Mouse (Mus musculus): Measurements from ENCODE around the gene Slc5a5. TPM values are rescaled to one million over a fixed set of nuclear protein-coding genes. Genes with fewer than 3 reads are reported as not detected.

The Slc5a5 gene
- total RNA-seq, 2 experiments from 2014 or later = not detected

DNA sequence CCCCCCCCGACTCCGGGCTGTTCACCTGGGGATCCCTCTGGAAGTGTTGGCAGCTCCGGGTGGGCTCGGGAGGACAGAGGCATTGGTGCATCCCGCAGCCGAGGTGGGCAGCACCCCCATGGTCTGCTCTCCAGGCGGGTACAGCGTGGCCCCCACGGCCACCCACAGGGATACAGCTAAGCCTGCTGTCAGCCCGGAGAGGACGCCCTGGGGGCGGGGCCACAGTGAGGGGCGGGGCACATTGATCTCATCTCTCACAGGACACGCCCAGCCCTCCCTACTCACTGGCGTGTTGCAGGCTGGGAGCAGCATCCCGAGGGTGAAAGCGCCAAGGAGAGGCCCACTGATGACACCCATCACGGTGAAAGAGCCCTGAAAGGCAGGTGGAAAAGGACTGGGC is 4.9 kb downstream of the Slc5a5 start:
- ATAC-seq (replicated peaks; ENCODE audit: low FRiP score, low TSS enrichment, poor library complexity, severe bottlenecking) = peak; percentile 59; the same call in 1 of the 2 replicates

DNA sequence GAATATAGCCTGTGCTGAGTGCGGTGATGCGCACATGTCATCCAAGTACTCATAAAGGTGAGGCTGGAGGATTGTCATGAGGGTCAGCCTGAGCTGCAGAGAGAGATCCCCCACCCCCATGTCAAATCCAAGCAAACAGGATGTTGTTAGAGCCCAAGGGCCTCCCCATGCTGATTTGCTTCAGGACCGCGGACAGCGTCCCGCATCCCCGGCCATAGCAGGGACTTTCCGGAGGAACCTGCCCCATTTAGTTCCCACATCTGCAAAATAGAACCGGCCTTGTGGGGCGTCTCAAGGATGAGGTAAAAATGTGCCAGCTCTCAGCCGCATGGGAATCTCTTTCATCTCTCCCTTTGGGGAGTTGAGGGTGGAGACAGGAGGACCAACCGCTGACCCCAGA is 6.9 kb downstream of the Slc5a5 start:
- ATAC-seq (replicated peaks; ENCODE audit: low FRiP score, low TSS enrichment, poor library complexity, severe bottlenecking) = no peak

GRCm38 (mm10) chr8:70884683-70885082 is 7.9 kb downstream of the Slc5a5 start:
- ATAC-seq (replicated peaks; ENCODE audit: low FRiP score, low TSS enrichment, poor library complexity, severe bottlenecking) = no peak

GRCm38 (mm10) chr8:70884186-70884585 is 8.4 kb downstream of the Slc5a5 start:
- ATAC-seq (replicated peaks; ENCODE audit: low FRiP score, low TSS enrichment, poor library complexity, severe bottlenecking) = no peak

- ATAC-seq (replicated peaks; ENCODE audit: low FRiP score, low TSS enrichment, poor library complexity, severe bottlenecking) = no peak
These were observed 12.0 kb downstream of the Slc5a5 start for GRCm38 (mm10) chr8:70880546-70880945.

DNA sequence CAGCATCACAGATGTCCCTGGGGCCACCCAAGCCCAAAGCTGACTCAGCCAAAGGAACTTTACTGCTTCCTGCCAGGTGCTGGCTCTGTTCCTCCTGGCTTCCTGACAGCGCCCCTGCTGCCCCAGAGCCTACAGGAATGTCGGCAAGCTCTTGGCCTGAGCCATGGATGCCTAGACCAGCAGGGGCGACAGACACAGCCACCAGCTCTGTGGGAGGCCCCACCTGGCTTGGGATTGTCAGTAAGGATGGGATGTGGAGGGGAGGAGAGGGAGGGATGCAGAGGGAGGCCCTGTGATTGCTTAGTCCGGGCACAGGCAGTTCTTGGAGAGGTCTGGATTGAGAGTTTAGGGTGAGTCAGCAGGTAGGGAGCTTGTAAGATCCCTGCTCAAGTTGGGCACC is 12.4 kb downstream of the Slc5a5 start:
- no peak for ATAC-seq (replicated peaks; ENCODE audit: low FRiP score, low TSS enrichment, poor library complexity, severe bottlenecking)

DNA sequence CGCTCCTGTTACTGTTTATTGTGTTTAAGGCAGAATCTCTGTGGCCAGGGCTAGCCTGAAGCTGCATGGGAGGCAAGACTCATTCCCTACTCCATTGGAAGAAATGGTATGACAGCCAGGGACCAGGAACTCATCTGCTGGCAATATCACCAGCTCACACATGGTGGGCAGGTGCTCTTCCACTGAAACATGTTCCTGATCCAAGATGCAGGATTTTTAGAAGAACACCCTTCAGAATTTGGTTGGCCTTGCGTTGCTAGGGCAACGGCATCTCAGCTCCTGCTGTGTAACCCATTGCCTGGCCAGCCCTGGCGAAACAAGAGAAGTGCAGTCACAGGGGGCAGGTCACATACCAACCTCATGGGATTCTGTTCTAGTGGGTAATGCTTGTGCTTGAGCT is 13.1 kb downstream of the Slc5a5 start:
- ATAC-seq (replicated peaks; ENCODE audit: low FRiP score, low TSS enrichment, poor library complexity, severe bottlenecking) = no peak

DNA sequence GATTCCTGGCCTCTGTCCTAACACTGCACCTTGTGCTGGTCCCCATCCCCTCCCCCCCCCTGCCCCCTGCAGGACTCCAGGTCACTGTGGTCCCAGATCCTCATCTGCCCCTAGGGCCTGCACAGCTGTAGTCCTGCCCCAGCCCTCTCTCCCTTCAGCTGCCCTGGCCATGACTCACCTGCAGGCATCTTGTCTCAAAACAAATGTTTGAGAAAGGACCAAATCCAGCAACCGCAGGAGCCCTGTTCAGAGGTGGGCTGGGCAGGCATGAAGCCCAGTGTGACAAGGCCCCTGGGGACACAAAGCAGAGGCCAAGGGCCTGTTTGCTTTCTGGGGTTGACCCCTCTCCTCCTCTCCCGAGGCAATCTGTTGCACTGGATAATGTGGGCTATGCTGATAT is 14.4 kb downstream of the Slc5a5 start:
- no peak for ATAC-seq (replicated peaks; ENCODE audit: low FRiP score, low TSS enrichment, poor library complexity, severe bottlenecking)

DNA sequence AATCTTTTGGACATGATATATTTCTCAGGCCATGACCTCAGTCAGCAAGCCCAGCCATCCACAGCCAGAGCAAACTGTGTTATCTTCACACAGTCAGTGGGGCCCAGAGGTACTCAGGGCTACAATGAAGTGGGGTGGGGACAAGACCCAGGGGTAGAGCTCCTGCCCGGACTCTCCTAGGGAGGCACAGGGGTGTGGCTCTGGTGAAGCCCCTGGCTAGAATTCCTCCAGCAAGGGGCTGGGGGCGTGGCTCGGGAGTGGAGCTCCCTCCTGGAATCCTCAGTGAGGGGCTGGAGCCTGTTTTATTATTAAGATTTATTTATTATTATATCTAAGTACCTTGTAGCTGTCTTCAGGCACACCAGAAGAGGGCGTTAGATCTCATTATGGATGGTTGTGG is 16.2 kb downstream of the Slc5a5 start:
- no peak for ATAC-seq (replicated peaks; ENCODE audit: low FRiP score, low TSS enrichment, poor library complexity, severe bottlenecking)

DNA sequence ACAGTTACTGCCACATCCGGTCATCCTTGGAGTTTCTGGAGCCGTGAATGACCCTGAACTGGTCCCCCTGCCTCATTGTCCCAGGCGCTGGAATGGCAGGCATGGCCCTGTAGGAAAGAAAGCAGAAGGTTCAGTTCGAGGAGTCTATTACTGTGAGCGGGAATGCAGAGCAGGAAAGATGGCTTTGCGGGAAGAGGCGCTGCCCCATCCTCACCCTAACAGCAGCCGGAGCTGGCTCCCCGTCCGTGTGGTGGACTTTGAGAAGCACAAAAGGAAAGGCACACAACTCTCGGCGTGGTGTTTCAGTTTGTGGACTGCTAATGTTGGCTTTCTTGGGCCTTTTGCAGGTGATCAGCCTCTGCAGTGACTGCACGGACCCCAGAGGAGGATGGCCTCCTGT is 18.1 kb downstream of the Slc5a5 start:
- no peak for ATAC-seq (replicated peaks; ENCODE audit: low FRiP score, low TSS enrichment, poor library complexity, severe bottlenecking)

- peak; percentile 74 for ATAC-seq (replicated peaks; ENCODE audit: low FRiP score, low TSS enrichment, poor library complexity, severe bottlenecking)
These were observed 19.1 kb downstream of the Slc5a5 start, which contains the start of gene Ccdc124 for GRCm38 (mm10) chr8:70873364-70873985. Ccdc124 (minus strand) TSS chr8:70873935.

GRCm38 (mm10) chr8:70872643-70873363 is 19.8 kb downstream of the Slc5a5 start:
- ATAC-seq (replicated peaks; ENCODE audit: low FRiP score, low TSS enrichment, poor library complexity, severe bottlenecking) = no peak

DNA sequence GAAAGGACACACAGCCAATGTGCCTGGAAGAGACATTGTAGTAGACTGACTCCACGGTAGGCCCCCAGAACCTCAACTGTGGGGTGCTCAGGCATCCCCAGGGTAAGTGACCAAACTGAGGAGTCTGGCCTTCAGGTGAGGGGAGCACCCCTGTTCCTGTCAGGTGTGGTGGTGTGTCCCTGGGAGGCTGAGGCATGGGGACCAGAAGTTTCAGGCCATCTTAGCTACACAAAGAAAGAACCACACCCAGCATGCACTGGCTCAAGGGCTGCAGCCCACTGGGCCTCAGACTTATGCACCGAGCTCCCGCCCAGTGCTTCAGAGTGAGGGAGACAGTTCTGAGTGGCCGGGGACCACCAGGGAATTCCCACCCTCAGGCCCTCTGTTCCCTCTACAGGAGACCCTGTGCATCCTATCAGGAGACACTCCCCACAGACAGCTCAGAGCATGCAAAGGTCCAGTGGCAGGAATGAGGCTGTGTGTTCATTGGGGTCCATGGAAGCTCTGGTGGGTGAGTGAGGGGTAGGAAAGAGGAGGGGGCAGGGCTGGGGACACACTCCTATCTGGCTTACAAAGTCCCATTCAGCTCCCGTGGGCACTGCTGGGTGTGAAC is 21.3 kb downstream of the Slc5a5 start:
- ATAC-seq (replicated peaks; ENCODE audit: low FRiP score, low TSS enrichment, poor library complexity, severe bottlenecking) = no peak

- ATAC-seq (replicated peaks; ENCODE audit: low FRiP score, low TSS enrichment, poor library complexity, severe bottlenecking) = peak; percentile 46
These were observed 22.9 kb downstream of the Slc5a5 start for GRCm38 (mm10) chr8:70869601-70870041.

GRCm38 (mm10) chr8:70869199-70869571 is 23.4 kb downstream of the Slc5a5 start:
- no peak for ATAC-seq (replicated peaks; ENCODE audit: low FRiP score, low TSS enrichment, poor library complexity, severe bottlenecking)

- peak; percentile 28 for ATAC-seq (replicated peaks; ENCODE audit: low FRiP score, low TSS enrichment, poor library complexity, severe bottlenecking)
These were observed 23.9 kb downstream of the Slc5a5 start for GRCm38 (mm10) chr8:70868559-70869198.

DNA sequence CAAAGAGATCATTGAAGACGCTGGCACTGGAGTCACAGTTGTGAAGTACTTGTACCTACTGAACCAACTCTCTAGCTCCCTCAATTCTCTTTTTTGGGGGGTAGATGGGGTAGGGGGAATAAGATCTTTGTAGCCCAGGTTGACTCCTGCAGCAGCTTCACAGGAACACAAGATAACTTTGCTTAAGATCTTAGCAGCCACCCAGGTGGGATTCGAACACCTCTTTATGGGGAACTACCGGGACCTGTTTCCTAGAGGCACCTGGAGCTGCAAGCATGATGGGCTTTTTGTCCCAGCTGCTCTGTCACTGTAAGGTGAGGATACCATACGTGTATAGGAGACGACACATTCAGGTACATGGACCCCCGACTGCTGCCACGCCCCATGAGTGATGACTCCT is 26.0 kb downstream of the Slc5a5 start:
- ATAC-seq (replicated peaks; ENCODE audit: low FRiP score, low TSS enrichment, poor library complexity, severe bottlenecking) = no peak

DNA sequence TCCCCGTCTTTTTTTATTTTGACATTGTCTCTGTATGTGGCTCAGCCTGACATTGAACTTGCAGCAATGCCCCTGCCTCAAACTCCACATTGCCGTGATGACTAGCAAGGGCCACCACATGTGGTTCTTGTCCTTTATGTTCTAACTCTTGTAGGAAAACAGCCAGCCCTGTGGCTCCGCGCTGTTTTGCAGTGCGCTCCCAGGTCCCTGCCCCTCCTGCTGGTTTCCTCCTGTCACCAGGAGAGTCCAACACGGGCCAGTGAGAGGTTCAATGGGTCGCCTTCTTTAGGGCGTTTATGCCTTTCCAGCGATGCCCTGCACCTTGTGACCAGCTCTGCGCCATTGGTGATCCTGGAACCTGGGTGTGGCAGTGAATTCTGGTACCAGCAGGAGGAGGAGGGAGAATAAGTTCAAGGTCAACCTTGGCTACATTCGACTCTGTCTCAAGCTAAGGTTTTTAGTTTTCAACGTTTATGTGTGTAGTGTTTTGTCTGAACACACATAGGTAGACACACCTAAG is 26.5 kb downstream of the Slc5a5 start:
- ATAC-seq (replicated peaks; ENCODE audit: low FRiP score, low TSS enrichment, poor library complexity, severe bottlenecking) = no peak

DNA sequence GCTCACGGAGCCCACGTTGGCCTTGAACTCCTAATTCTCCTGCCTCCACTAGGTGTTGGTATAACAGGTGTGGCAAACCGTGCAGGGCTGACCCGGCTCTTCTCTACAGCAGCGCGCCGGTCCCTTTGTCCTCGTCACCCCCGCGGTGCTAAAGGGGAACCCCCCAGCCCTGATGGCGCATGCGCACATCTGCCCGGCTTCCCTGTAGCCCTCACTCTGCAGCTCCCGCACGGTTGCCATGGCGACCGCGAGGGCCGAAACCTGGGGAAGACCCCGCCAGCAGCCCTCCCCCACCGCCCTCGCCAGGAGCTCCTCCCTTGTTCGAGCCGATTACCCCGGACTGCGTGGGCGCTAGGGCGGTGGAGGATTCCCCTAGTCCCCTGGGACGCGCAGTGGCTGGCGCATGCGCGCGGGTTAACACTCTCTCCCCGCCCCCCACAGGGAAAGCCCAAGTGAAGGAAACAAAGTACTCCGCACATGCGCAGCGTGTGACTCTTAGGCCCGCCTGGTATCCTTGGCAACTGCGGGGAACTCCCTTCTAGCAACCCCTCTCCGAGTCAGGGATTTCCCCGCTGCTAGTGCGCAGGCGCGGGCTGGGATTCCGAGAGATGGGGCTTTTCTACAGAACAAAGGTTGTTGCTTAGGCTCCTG is 27.1 kb downstream of the Slc5a5 start:
- peak; percentile 62 for ATAC-seq (replicated peaks; ENCODE audit: low FRiP score, low TSS enrichment, poor library complexity, severe bottlenecking)
